Mouse (Mus musculus) gonadal fat pad, adult 2 months (tissue): Measurements from ENCODE around the gene Akt1. TPM values are rescaled to one million over a fixed set of nuclear protein-coding genes. Genes with fewer than 3 reads are reported as not detected.

Source experiments
- DNase-seq: peaks from one replicate; pipeline ENCODE4 v3.0.0-alpha.2; 2012; ENCODE audit warnings: low read depth
- polyA plus RNA-seq: library from polyadenylated mRNA; depleted of rRNA; stranded (reverse); fragments of >200 nt; gene quantifications from 2 replicates; pipeline ENCODE4 v1.2.3, GENCODE M21; 2012

Akt1 gene
- polyA plus RNA-seq, 1 experiment, result 95.2 TPM

DNA sequence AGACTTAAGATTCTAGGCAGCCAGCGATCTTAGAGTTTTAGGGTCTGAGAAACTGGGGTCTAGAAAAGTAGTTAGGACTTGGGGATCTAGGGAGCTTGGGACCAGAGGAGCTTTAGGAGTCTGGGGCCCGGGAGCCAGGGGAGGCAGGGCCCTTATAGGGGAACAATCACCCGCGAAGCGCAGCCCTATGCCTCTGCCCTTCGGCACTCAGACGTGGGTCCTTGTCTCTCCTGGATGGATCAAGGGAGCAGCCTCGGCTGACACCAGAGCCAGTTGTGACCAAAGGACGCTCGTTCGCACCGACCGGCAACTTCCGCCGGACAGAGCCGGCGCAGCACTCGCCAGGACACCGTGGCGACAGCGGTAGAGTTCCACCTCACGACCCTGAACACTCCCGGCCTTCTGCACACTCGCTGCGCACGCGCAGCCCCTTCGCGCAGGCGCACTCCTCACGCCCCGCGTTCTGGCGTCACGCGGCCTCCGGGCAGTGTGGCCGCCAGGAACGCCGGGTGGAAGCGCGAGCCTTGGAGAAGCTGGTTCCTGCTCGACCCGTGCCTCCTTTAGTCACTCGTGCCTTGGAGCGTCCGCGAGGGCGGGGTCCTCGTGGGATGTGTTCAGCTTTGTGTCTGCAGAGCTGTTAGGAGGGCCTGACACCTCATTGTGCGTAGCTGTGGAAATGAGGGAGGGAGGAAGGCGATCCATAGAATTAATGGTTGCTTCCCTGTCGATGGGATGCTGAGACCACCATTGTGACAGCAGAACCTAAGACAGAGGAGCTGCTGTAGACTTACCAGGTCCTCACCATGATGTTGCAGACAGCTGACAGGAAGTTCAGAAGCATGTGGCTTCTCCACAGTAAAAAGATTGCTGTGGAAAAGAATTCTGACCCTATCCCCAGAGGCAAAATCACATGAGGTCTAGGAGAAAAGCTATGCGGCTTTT, 18.8 kb upstream of the Akt1 start:
- no peak for DNase-seq

DNA sequence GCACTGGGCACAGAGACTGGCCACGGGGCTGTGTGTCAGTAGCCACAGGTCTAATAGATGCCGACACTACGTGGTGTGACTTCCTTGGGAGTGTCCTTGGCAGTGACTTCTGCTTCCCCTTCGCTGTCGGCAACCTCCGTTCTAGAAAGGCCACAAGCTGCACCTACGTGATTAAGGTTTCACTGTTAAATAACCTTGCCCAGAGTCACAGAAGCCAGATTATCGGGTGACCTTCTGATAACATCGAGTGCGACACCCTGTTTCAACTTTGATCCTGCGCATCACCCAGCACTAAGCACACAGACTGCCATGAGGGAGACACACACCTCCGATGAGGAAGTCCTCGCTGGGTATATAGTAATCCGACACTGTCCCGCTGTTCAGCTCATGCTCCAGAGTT, 13.8 kb upstream of the Akt1 start:
- no peak for DNase-seq

DNA sequence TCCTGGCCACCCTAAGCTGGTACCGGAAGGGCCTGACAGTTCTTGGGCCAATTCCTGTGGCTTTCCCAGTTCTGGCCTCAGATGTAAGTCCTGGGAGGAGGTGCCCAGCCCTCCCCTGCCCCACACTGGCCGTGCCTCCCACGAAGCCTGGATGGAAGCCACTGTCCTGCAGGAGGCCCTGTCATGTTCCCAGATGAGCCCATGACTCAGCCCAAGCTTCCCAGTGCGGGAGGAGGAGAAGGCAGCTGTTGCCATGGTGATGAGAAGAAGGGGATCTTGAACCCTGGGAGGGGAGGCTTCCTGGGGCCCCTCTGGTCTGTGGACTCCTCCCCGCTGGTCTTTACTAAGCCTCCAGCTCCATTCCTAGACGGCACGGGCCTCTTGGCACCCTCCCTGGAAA, 8.7 kb upstream of the Akt1 start:
- DNase-seq, result no peak

DNA sequence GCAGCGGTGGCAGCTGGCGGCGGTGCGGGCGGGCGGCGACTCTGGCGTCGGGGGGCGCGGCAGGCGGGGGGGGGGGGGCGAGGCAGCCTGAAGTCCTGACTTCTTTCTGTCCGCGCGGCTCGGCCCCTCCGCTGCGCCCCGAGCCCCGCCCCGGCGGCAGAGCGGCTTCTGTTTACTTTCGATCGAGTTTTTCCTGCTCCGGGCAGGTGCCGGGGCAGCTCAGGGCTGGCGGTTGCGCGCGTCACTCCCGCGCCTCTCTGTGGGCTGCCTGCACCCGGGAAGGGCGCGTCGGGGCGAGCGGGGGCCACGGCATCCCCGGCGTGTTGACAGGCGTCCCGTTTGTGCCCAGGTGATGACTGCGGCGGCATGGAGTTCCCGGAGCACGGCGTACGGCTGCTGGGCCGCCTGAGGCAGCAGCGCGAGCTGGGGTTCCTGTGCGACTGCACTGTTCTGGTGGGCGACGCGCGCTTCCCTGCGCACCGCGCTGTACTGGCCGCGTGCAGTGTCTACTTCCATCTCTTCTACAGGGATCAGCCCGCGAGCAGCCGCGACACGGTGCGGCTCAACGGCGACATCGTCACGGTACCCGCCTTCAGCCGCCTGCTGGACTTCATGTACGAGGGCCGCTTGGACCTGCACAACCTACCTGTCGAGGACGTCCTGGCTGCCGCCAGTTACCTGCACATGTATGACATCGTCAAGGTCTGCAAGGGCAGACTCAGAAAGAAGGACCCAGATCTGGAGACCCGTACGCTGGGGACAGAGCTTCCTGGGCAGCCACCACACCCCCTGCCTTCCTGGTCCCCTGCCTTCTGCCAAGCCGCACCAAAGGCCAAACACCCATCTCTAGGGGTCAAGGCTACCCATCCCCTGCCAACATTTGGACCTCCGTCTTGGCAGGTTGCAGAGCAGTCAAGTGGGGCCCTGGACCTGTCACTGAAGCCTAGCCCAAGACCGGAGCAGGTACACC, 4.6 kb upstream of the Akt1 start:
- DNase-seq, result no peak

- no peak for DNase-seq
These were observed 3.9 kb upstream of the Akt1 start, which contains the start of gene Zbtb42 for GRCm38 (mm10) chr12:112678555-112679026. TSS of gene Zbtb42 (plus strand) at chr12:112678828.

- no peak for DNase-seq
These were observed 3.4 kb upstream of the Akt1 start for GRCm38 (mm10) chr12:112677943-112678554.

- DNase-seq, result no peak
These were observed 2.4 kb upstream of the Akt1 start for GRCm38 (mm10) chr12:112677076-112677475.

GRCm38 (mm10) chr12:112675245-112676035, 756 bp upstream of the Akt1 start:
- DNase-seq, result no peak

- no peak for DNase-seq
These were observed 1.1 kb downstream of the Akt1 start for GRCm38 (mm10) chr12:112673576-112674091.

DNA sequence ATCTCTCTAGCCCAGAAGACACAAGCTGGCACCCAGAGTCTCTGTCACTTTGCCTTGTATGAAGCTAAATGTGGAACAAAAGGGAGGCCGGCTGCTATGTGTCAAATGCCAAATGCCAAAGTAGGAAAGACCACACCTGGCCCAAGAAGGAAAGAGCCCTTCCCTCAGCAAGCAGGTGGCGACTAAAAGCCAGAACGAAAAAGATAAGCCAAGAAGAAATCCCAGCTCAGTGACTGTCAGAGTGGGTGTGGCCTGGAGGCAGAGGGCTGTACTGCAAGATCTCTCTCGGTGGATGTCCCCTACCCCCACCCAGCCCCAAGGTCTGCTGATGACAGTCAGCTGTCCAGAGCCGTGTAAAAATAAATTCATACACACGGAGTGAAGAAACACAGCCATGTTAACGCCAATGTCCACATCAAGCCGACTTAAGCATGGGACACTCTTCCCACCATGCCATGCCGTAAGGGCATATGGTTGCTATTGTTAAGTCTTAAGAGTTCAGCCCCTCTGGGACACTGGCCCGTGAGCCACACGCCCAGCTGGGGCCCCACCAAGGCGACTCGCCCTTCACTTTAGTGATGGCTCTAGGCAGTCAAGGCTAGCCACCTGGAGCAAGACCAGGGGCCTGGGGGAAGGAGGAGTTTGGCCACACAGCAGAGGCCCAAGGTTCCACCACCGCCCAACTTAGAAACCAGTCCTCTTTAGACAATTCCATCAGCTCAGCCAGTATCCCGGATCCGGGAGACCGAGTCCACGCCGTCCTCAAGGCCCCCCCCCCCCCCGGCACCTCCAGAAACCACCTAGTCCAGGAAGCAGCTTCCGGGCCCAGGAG, 1.7 kb downstream of the Akt1 start:
- DNase-seq, result no peak

DNA sequence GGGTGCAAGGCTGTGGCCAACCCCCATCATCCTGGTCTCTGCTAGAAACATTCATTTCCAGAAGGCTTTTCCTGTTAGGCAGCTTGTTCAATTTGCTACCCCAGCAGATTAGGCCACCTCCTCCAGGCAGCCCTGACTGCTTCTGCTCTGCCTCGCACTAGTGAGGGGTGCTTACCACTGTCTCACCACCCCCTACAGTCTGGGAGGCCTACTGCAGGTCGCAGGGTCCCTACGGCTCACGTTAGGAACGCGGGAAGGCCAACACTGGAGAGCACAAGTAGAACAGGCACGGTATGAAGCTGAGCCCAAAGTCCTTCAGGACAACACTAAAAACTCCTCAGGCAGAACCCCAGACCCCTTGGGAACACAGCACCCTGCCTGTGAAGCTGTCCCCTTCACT, 2.8 kb downstream of the Akt1 start:
- no peak for DNase-seq

- DNase-seq, result no peak
These were observed 3.8 kb downstream of the Akt1 start for GRCm38 (mm10) chr12:112670718-112671393.

- no peak for DNase-seq
These were observed 6.9 kb downstream of the Akt1 start for GRCm38 (mm10) chr12:112667619-112668297.

- no peak for DNase-seq
These were observed 8.7 kb downstream of the Akt1 start for GRCm38 (mm10) chr12:112665881-112666544.

- DNase-seq, result no peak
These were observed 9.2 kb downstream of the Akt1 start for GRCm38 (mm10) chr12:112665445-112665844.

DNA sequence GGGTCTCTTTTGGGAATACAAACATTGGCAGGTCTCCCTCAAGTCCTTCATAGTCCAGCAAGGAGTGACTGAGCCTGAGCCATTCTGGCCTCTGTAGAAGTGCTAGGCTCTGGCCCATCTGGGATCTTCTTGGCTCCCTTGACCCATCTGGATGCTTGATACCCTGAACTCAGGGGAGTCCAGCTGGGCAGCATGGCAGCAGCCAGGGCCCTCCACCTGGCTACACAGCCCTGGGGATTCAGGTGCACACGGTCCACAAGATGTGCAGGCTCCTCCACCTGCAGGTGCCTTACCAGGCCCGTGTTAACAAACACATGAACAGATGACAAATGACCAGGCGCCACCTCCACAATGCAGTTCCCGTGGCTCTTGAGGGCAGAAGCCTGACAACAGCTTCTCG, 10.0 kb downstream of the Akt1 start:
- DNase-seq, result no peak

DNA sequence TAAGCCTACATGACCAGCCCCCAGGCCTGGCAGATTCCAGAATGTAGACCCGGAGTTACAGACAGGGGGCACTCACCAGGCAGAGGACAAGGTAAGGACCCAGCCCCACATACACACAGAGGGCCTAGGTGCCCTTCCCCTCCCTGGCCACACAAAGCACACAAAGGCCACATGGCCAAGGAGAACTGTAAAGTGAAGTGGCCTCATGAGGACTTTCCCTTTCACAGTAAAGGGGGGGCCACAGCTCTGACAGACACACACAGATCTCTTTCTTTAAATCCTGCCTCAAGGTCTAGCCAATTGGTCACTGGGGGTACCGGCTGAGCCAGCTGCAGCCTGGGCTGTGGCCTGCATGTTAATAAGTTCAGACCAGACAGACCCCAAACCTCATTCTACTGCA, 10.6 kb downstream of the Akt1 start:
- no peak for DNase-seq

DNA sequence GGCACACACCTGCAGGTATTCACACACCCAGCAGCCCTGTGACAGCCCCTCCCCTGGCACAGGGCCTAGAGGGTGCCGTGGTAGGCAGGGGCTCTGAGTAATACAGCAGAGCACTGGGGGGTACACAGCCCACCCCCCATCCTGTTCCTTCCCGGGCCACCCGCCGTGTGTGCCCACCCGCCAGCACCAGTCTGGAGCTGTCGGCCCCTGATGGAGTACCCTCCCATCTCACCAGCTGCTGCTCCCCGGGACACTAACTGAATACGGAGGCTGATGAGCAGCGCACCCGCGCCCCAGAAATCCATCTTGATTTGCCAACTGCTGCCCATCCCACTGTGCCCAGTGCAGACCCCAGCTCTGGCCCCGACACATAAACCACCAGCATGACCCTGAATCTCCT, 11.0 kb downstream of the Akt1 start:
- DNase-seq, result no peak
